ENCODE assay signal across 1 mouse cellular context in genomic region chr11:119162959-119163733, GRCm38 (mm10).
TF ChIP-seq lines count a peak whose summit lies in the region.

No protein-coding gene starts in this region.

TF ChIP-seq in CH12.LX, 34 proteins besides CTCF, POLR2A, EP300 and RAD21 (continued from another document):
- no peak for TF ChIP-seq ZC3H11A (IDR thresholded peaks at IDR 0.05; ENCODE audit: low read depth, low read length)
- TF ChIP-seq NELFE (IDR thresholded peaks at IDR 0.05; ENCODE audit: low read depth, low read length), result 0 out of 2 replicates have a peak, but pooled peaks have one; percentile 27
- no peak for TF ChIP-seq UBTF (IDR thresholded peaks at IDR 0.05; ENCODE audit: low read depth, low read length)
